Mouse (Mus musculus): Measurements from ENCODE around the gene Arhgap10. TPM values are rescaled to one million over a fixed set of nuclear protein-coding genes. Genes with fewer than 3 reads are reported as not detected.

The Arhgap10 gene
- total RNA-seq, 1 experiment from 2014 or later: 11.5 TPM

GRCm38 (mm10) chr8:77520601-77521000 is 2.8 kb upstream of the Arhgap10 start:
- no peak for ATAC-seq (replicated peaks; ENCODE audit: insufficient number of reproducible peaks, low FRiP score, low TSS enrichment, poor library complexity, severe bottlenecking)

- no peak for ATAC-seq (replicated peaks; ENCODE audit: insufficient number of reproducible peaks, low FRiP score, low TSS enrichment, poor library complexity, severe bottlenecking)
These were observed 705 bp upstream of the Arhgap10 start for GRCm38 (mm10) chr8:77518201-77519115.

- no peak for ATAC-seq (replicated peaks; ENCODE audit: insufficient number of reproducible peaks, low FRiP score, low TSS enrichment, poor library complexity, severe bottlenecking)
These were observed 908 bp downstream of the Arhgap10 start for GRCm38 (mm10) chr8:77516845-77517244.

- ATAC-seq (replicated peaks; ENCODE audit: insufficient number of reproducible peaks, low FRiP score, low TSS enrichment, poor library complexity, severe bottlenecking): no peak
These were observed 2.0 kb downstream of the Arhgap10 start for GRCm38 (mm10) chr8:77515786-77516185.

GRCm38 (mm10) chr8:77515201-77515600 is 2.6 kb downstream of the Arhgap10 start:
- ATAC-seq (replicated peaks; ENCODE audit: insufficient number of reproducible peaks, low FRiP score, low TSS enrichment, poor library complexity, severe bottlenecking): no peak

GRCm38 (mm10) chr8:77511750-77512493 is 5.8 kb downstream of the Arhgap10 start:
- no peak for ATAC-seq (replicated peaks; ENCODE audit: insufficient number of reproducible peaks, low FRiP score, low TSS enrichment, poor library complexity, severe bottlenecking)

GRCm38 (mm10) chr8:77510426-77510825 is 7.3 kb downstream of the Arhgap10 start:
- no peak for ATAC-seq (replicated peaks; ENCODE audit: insufficient number of reproducible peaks, low FRiP score, low TSS enrichment, poor library complexity, severe bottlenecking)

- 0 out of 2 replicates have a peak, but pooled peaks have one; percentile 43 for ATAC-seq (replicated peaks; ENCODE audit: insufficient number of reproducible peaks, low FRiP score, low TSS enrichment, poor library complexity, severe bottlenecking)
These were observed 8.7 kb downstream of the Arhgap10 start for GRCm38 (mm10) chr8:77509044-77509443.

GRCm38 (mm10) chr8:77507510-77508035 is 10.2 kb downstream of the Arhgap10 start:
- ATAC-seq (replicated peaks; ENCODE audit: insufficient number of reproducible peaks, low FRiP score, low TSS enrichment, poor library complexity, severe bottlenecking): no peak

GRCm38 (mm10) chr8:77506539-77506938 is 11.2 kb downstream of the Arhgap10 start:
- ATAC-seq (replicated peaks; ENCODE audit: insufficient number of reproducible peaks, low FRiP score, low TSS enrichment, poor library complexity, severe bottlenecking): no peak

GRCm38 (mm10) chr8:77502547-77502946 is 15.2 kb downstream of the Arhgap10 start:
- no peak for ATAC-seq (replicated peaks; ENCODE audit: insufficient number of reproducible peaks, low FRiP score, low TSS enrichment, poor library complexity, severe bottlenecking)

- ATAC-seq (replicated peaks; ENCODE audit: insufficient number of reproducible peaks, low FRiP score, low TSS enrichment, poor library complexity, severe bottlenecking): no peak
These were observed 16.6 kb downstream of the Arhgap10 start for GRCm38 (mm10) chr8:77501131-77501530.

GRCm38 (mm10) chr8:77500264-77500663 is 17.5 kb downstream of the Arhgap10 start:
- no peak for ATAC-seq (replicated peaks; ENCODE audit: insufficient number of reproducible peaks, low FRiP score, low TSS enrichment, poor library complexity, severe bottlenecking)

- no peak for ATAC-seq (replicated peaks; ENCODE audit: insufficient number of reproducible peaks, low FRiP score, low TSS enrichment, poor library complexity, severe bottlenecking)
These were observed 20.3 kb downstream of the Arhgap10 start for GRCm38 (mm10) chr8:77497442-77497841.

GRCm38 (mm10) chr8:77496253-77496652 is 21.5 kb downstream of the Arhgap10 start:
- no peak for ATAC-seq (replicated peaks; ENCODE audit: insufficient number of reproducible peaks, low FRiP score, low TSS enrichment, poor library complexity, severe bottlenecking)

GRCm38 (mm10) chr8:77494376-77495328 is 23.1 kb downstream of the Arhgap10 start:
- no peak for ATAC-seq (replicated peaks; ENCODE audit: insufficient number of reproducible peaks, low FRiP score, low TSS enrichment, poor library complexity, severe bottlenecking)

GRCm38 (mm10) chr8:77492356-77493058 is 25.2 kb downstream of the Arhgap10 start:
- ATAC-seq (replicated peaks; ENCODE audit: insufficient number of reproducible peaks, low FRiP score, low TSS enrichment, poor library complexity, severe bottlenecking): no peak
